Mouse (Mus musculus) heart, embryonic 15.5 days (tissue): ENCODE results near the gene Cers1. TPM values are rescaled to one million over a fixed set of nuclear protein-coding genes. Genes with fewer than 3 reads are reported as not detected.

Experiments used
- ATAC-seq: fragments of 200-750 bp; cut with Nextera tagmentation; replicated peaks from 2 replicates; pipeline ENCODE4 v1.8.0; 2017; ENCODE audit warnings: low read depth, moderate TSS enrichment; ENCODE audit not compliant: insufficient number of reproducible peaks, insufficient read depth, low FRiP score
- H3K27ac ChIP-seq: fragments of 300-500 bp; sonication (generic); 2 replicates; pipeline ENCODE4 v1.5.1; 2015; ENCODE audit warnings: mild to moderate bottlenecking, inconsistent platforms
- H3K27me3 ChIP-seq: fragments of 300-500 bp; sonication (generic); 2 replicates; pipeline ENCODE4 v1.6.1; 2015; ENCODE audit warnings: inconsistent platforms
- H3K36me3 ChIP-seq: fragments of 300-500 bp; sonication (generic); 2 replicates; pipeline ENCODE4 v1.6.1; 2015; ENCODE audit warnings: mild to moderate bottlenecking, inconsistent platforms
- H3K4me1 ChIP-seq: fragments of 300-500 bp; sonication (generic); replicated peaks from 2 replicates; pipeline ENCODE4 v1.6.1; 2015; ENCODE audit warnings: inconsistent platforms
- H3K4me2 ChIP-seq: fragments of 300-500 bp; sonication (generic); 2 replicates; pipeline ENCODE4 v1.6.1; 2015; ENCODE audit warnings: inconsistent platforms, mild to moderate bottlenecking, moderate library complexity
- H3K4me3 ChIP-seq: fragments of 300-500 bp; sonication (generic); 2 replicates; pipeline ENCODE4 v1.5.1; 2015; ENCODE audit warnings: mild to moderate bottlenecking, inconsistent platforms
- H3K9ac ChIP-seq: fragments of 300-500 bp; sonication (generic); 2 replicates; pipeline ENCODE4 v1.6.1; 2015; ENCODE audit warnings: mild to moderate bottlenecking, inconsistent platforms
- H3K9me3 ChIP-seq: fragments of 300-500 bp; sonication (generic); replicated peaks from 2 replicates; pipeline ENCODE4 v1.6.1; 2016; ENCODE audit warnings: inconsistent platforms
- WGBS: fragments of 180-500 bp; shearing (Covaris S2); methylation state at CpG from one replicate; pipeline ENCODE4 v1.1.7; 2015; ENCODE audit warnings: mixed read lengths; 5-methylcytosine and 5-hydroxymethylcytosine counted together
- polyA plus RNA-seq: library from polyadenylated mRNA; unstranded; fragments of >200 nt; fragmentation: Nextera tagmentation; extraction: Ambion mirVana; gene quantifications from 2 replicates; pipeline ENCODE4 v1.2.1, GENCODE M21; 2015

Gene Cers1
- polyA plus RNA-seq, 1 experiment from 2014 or later: 1.3 TPM

- Histone ChIP-seq H3K27ac (0 out of 2 replicates have a peak within 1 kb of the TSS, but pooled peaks have one; percentile 16), H3K9ac (no peak within 1 kb of the TSS), H3K4me3 (peak within 1 kb of the TSS; percentile 44), H3K36me3 (no peaks in the 10 kb centered on the region), H3K4me2 (peak within 1 kb of the TSS; percentile 63), H3K4me1 (peaks cover 47% of the 10 kb centered on the region), H3K27me3 (peaks cover 73% of the 10 kb centered on the region), H3K9me3 (no peaks in the 10 kb centered on the region)
- WGBS: 5% methylated on average over 47 of the region's 47 CpGs
- no peak for ATAC-seq
Observed at GRCm38 (mm10) chr8:70373397-70374317, 58.1 kb downstream of the Cers1 start, which contains the start of gene Comp. Gene Comp, plus strand, starts transcription at chr8:70373558.

DNA sequence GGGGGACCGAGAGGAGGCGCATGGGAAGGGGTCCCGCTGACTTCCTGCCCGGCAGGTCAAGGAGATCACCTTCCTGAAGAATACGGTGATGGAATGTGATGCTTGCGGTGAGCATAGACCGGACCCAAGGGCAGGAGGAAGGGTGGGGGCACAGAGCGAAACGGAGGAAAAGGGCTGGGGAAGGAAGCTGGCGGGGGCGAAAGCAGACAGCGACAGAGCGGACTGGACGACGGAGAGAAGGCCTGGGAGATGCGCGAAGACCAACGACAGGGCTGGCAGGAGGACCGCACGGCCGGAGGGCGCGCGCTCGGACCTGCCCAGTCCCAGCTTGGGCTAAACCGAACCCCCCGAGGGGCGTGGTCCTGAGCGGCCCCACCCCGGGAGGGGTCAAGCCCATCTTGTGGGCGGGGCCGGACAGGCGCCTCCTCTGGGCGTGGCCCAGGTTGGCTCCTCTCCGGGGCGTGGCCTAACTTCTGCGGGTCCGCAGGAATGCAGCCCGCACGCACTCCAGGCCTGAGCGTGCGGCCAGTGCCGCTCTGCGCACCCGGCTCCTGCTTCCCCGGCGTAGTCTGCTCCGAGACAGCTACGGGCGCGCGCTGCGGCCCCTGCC, 58.8 kb downstream of the Cers1 start:
- Histone ChIP-seq H3K4me2 (peak overlapping the region; percentile 63), H3K4me3 (peak overlapping the region; percentile 44), H3K27ac (no peak overlapping the region), H3K4me1 (peaks cover 45% of the 10 kb centered on the region), H3K9me3 (no peaks in the 10 kb centered on the region), H3K9ac (no peak overlapping the region), H3K27me3 (peaks cover 79% of the 10 kb centered on the region), H3K36me3 (no peaks in the 10 kb centered on the region)
- WGBS: 1% methylated on average over 53 of the region's 53 CpGs
- ATAC-seq: peak; percentile 70

GRCm38 (mm10) chr8:70375212-70375859, 59.8 kb downstream of the Cers1 start:
- H3K27me3 ChIP-seq: peaks cover 84% of the 10 kb centered on the region
- WGBS: 5% methylated on average over 35 of the region's 35 CpGs
- H3K4me2 ChIP-seq: peak overlapping the region; percentile 63
- no peak for ATAC-seq
- H3K36me3 ChIP-seq: no peaks in the 10 kb centered on the region
- H3K27ac ChIP-seq: no peak overlapping the region
- H3K9ac ChIP-seq: no peak overlapping the region
- H3K4me3 ChIP-seq: peak overlapping the region; percentile 44
- H3K4me1 ChIP-seq: peaks cover 45% of the 10 kb centered on the region
- H3K9me3 ChIP-seq: no peaks in the 10 kb centered on the region

DNA sequence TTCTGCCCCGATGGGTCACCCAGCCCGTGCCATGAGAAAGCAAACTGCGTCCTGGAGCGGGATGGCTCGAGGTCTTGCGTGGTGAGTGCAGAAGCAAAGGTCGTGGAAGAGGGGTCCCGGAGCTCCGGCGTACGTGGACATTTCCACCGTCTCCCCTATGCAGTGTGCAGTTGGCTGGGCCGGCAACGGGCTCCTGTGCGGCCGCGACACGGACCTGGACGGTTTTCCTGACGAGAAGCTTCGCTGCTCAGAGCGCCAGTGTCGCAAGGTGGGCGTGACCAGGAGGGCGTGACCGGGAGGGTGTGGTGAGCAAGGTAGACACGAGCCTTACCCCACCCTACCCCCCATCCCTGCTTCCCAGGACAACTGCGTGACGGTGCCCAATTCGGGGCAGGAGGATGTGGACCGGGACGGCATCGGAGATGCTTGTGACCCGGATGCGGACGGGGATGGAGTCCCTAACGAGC, 60.7 kb downstream of the Cers1 start:
- 7% methylated on average over 37 of the region's 37 CpGs for WGBS
- no peak overlapping the region for H3K9ac ChIP-seq

GRCm38 (mm10) chr8:70377049-70377448, 61.5 kb downstream of the Cers1 start:
- H3K36me3 ChIP-seq: no peaks in the 10 kb centered on the region
- no peak for ATAC-seq
- H3K4me1 ChIP-seq: peaks cover 42% of the 10 kb centered on the region
- H3K9me3 ChIP-seq: no peaks in the 10 kb centered on the region
- no peak overlapping the region for H3K9ac ChIP-seq
- WGBS: 16% methylated on average over 15 of the region's 15 CpGs
- H3K4me3 ChIP-seq: no peak overlapping the region; the same call in 1 of the 2 replicates
- H3K4me2 ChIP-seq: no peak overlapping the region
- peaks cover 85% of the 10 kb centered on the region for H3K27me3 ChIP-seq
- no peak overlapping the region for H3K27ac ChIP-seq

More for the DNA sequence above, 60.7 kb downstream of the Cers1 start:
- Histone ChIP-seq H3K4me2 (peak overlapping the region; percentile 25), H3K36me3 (no peaks in the 10 kb centered on the region), H3K27ac (no peak overlapping the region), H3K27me3 (peaks cover 85% of the 10 kb centered on the region), H3K4me1 (peaks cover 45% of the 10 kb centered on the region), H3K9me3 (no peaks in the 10 kb centered on the region), H3K4me3 (peak overlapping the region; percentile 22)
- no peak for ATAC-seq

GRCm38 (mm10) chr8:70380069-70380468, 64.5 kb downstream of the Cers1 start:
- ATAC-seq: no peak
- peaks cover 16% of the 10 kb centered on the region for H3K4me1 ChIP-seq
- H3K27me3 ChIP-seq: peaks cover 56% of the 10 kb centered on the region
- H3K36me3 ChIP-seq: no peaks in the 10 kb centered on the region
- H3K9me3 ChIP-seq: no peaks in the 10 kb centered on the region
- 76% methylated on average over 12 of the region's 12 CpGs for WGBS
- no peak overlapping the region for H3K4me2 ChIP-seq
- H3K27ac ChIP-seq: no peak overlapping the region
- no peak overlapping the region for H3K4me3 ChIP-seq
- no peak overlapping the region for H3K9ac ChIP-seq

Other genes with a start within 250 kb of the Cers1 start
- gene Tm6sf2, start 242.9 kb upstream of the Cers1 start, polyA plus RNA-seq: 0.60 and 1.0 TPM in 2 replicates
- gene Hapln4, start 232.3 kb upstream of the Cers1 start, polyA plus RNA-seq: 0.03 TPM in 1 of 2 replicates, not detected in the other
- gene Ncan, start 194.9 kb upstream of the Cers1 start, polyA plus RNA-seq: 0.16 and 0.71 TPM in 2 replicates
- 29.5 and 35.6 TPM in 2 replicates for gene Nr2c2ap, start 184.4 kb upstream of the Cers1 start, polyA plus RNA-seq
- 16.5 and 19.9 TPM in 2 replicates for gene Rfxank, start 176.6 kb upstream of the Cers1 start, polyA plus RNA-seq
- gene Borcs8, start 176.3 kb upstream of the Cers1 start, polyA plus RNA-seq: 31.5 and 38.7 TPM in 2 replicates
- 0.28 and 0.44 TPM in 2 replicates for gene Mef2b, start 176.1 kb upstream of the Cers1 start, polyA plus RNA-seq
- gene Tmem161a, start 143.4 kb upstream of the Cers1 start, polyA plus RNA-seq: 77.6 and 89.7 TPM in 2 replicates
- 7.6 and 12.5 TPM in 2 replicates for gene Slc25a42, start 103.5 kb upstream of the Cers1 start, polyA plus RNA-seq
- gene Sugp2, start 81.5 kb upstream of the Cers1 start, polyA plus RNA-seq: 22.1 and 27.4 TPM in 2 replicates
- gene Armc6, start 81.3 kb upstream of the Cers1 start, polyA plus RNA-seq: 16.4 and 24.0 TPM in 2 replicates
- gene Homer3, start 32.9 kb upstream of the Cers1 start, polyA plus RNA-seq: 24.2 and 33.6 TPM in 2 replicates
- 25.2 and 33.6 TPM in 2 replicates for gene Ddx49, start 13.3 kb upstream of the Cers1 start, polyA plus RNA-seq
- 241 and 335 TPM in 2 replicates for gene Cope, start 13.3 kb upstream of the Cers1 start, polyA plus RNA-seq
- 0.31 and 1.4 TPM in 2 replicates for gene Gdf1, start 14.0 kb downstream of the Cers1 start, polyA plus RNA-seq
- 10.5 and 13.4 TPM in 2 replicates for gene Upf1, start 37.5 kb downstream of the Cers1 start, polyA plus RNA-seq
- gene Comp, start 57.8 kb downstream of the Cers1 start, polyA plus RNA-seq: 2.8 and 4.0 TPM in 2 replicates
- 8.7 and 14.2 TPM in 2 replicates for gene Crtc1, start 123.8 kb downstream of the Cers1 start, polyA plus RNA-seq
- 8.7 and 12.7 TPM in 2 replicates for gene Klhl26, start 161.2 kb downstream of the Cers1 start, polyA plus RNA-seq
- 0.24 and 0.96 TPM in 2 replicates for gene Tmem59l, start 171.6 kb downstream of the Cers1 start, polyA plus RNA-seq
- 3.8 and 11.1 TPM in 2 replicates for gene Crlf1, start 177.4 kb downstream of the Cers1 start, polyA plus RNA-seq
- 116 and 117 TPM in 2 replicates for gene Rex1bd, start 191.0 kb downstream of the Cers1 start, polyA plus RNA-seq
- 684 and 768 TPM in 2 replicates for gene Uba52, start 195.0 kb downstream of the Cers1 start, polyA plus RNA-seq
- 203 and 274 TPM in 2 replicates for gene Fkbp8, start 211.9 kb downstream of the Cers1 start, polyA plus RNA-seq
- 64.5 and 68.8 TPM in 2 replicates for gene Kxd1, start 212.2 kb downstream of the Cers1 start, polyA plus RNA-seq
- 10.8 and 15.0 TPM in 2 replicates for gene Ell, start 223.7 kb downstream of the Cers1 start, polyA plus RNA-seq